Mouse (Mus musculus) neural tube, embryonic 10.5 days (tissue): Measurements from ENCODE around the gene Rfx8.
"Not testable (repeated sequence)": the region's sequence is repeated elsewhere in the genome, so short reads cannot be mapped to it uniquely, and the experiment has no call there.

ENCODE experiments used
- DNase-seq: peaks from one replicate; pipeline ENCODE4 v3.0.0-alpha.2; 2017; ENCODE audit warnings: low spot score; ENCODE audit errors: extremely low spot score

The Rfx8 gene

DNA sequence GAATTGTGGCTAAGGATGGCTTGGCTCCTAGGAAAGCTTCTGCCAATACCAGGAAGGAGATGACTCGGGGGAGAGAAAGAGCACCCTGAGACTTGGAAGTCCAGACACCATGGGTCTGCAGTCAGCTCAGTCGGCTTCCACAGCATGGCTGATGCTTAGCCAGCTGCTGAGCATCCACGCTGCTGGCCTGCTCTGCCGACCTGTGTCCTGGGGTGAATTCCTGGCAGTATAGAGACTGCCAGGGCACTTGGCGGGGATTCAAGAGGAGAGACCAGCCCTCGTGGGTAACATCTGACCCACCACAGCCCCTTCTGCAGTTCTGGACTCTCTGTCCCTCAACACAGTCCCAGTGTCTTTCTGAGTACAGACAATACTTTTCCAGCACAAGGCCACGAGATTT, 26.0 kb downstream of the Rfx8 start:
- no peak for DNase-seq

- no peak for DNase-seq
Measured at GRCm38 (mm10) chr1:39691974-39692373, 28.8 kb downstream of the Rfx8 start.

DNA sequence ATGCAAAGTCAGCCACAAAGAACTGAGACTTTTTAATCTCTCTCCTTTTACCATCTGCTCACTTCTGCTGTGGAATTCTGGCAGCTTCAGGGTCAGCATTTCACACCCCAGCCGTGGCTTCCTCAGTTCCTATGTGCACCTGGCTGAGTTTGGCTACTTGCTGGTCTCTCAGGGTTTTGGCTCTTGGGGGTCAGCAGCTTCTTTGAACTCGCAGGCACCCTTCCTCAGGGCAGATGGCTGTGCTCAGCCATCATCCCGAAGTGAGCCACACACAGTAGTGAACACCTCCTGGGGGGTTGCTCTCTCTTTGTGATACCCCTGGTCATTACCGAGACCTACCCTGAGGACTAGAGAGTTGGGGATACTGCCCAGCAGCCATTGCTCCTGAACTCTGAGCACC, 29.7 kb downstream of the Rfx8 start:
- no peak for DNase-seq

- no peak for DNase-seq
Measured at GRCm38 (mm10) chr1:39688573-39688972, 32.2 kb downstream of the Rfx8 start.

GRCm38 (mm10) chr1:39687279-39687678, 33.5 kb downstream of the Rfx8 start:
- DNase-seq: no peak

- DNase-seq: peak; percentile 59
Measured at GRCm38 (mm10) chr1:39685841-39686240, 35.0 kb downstream of the Rfx8 start.

GRCm38 (mm10) chr1:39681638-39682037, 39.2 kb downstream of the Rfx8 start:
- no peak for DNase-seq

- DNase-seq: no peak
Measured at GRCm38 (mm10) chr1:39680546-39680945, 40.3 kb downstream of the Rfx8 start.

- no peak for DNase-seq
Measured at GRCm38 (mm10) chr1:39678883-39679282, 41.9 kb downstream of the Rfx8 start.

DNA sequence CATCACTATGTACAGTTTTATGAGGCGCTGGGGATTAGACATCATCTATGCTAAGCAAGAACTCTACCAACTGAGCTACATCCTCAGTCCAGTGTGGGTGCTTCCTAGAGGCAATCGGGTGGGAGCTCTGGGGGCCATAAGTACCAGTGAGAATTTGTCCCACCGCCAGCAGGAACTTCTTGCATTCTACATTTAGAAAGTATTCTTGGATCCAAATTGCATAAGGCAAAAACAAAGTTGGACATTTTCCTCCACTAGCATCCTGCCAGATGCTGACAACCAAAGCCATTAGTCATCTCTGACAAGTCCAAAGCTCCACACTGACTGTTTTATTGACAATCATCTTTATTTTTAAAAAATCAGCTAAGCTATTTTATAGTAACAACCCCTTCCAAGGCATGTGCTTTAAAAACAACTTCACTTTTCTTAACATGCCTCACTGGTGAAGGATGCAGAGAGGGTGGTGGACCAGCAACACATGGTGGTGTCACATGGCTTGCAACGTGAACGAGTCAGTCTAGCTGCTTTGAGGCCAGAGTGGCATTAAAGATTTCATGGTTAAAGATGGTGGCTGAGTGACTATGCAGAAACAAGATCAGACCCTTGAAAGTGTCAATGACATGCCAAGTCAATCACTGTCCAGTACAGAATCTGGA, 44.4 kb downstream of the Rfx8 start:
- DNase-seq: no peak

DNA sequence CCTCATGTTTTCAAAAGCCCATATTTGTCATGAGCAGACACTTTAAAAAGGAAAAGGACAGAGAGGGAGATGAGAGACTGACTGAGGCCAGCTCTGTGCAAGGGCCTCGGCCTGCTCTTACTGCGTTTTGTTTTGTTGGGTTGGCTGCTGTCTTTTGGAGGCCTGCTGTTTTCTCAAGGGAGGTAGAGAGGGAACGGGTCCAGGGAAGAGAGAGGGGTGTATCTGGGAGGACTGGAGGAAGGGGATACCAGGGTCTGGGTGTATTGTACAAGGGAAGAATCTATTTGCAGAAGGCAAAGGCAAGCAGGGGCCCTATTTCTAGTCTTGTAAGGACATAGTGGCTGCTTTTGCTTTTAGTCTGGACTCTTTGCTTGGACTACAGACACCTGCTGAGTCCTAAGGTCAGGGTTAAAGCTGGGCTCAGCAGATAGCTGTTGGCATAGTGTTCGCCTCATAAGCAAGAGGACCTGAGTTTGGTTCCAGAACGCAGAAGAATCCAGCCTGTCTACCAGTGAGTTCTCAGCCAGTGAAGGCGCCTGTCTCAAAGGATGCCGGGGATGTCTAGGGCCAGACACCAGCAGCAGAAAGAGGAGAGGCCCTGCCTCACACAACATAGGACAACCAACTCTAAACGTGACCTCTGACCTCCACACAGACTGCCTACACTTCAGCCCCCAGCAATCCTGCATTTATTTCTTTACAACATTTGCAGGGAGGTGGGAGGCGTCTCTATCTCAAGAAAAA, 48.3 kb downstream of the Rfx8 start:
- no peak for DNase-seq

DNA sequence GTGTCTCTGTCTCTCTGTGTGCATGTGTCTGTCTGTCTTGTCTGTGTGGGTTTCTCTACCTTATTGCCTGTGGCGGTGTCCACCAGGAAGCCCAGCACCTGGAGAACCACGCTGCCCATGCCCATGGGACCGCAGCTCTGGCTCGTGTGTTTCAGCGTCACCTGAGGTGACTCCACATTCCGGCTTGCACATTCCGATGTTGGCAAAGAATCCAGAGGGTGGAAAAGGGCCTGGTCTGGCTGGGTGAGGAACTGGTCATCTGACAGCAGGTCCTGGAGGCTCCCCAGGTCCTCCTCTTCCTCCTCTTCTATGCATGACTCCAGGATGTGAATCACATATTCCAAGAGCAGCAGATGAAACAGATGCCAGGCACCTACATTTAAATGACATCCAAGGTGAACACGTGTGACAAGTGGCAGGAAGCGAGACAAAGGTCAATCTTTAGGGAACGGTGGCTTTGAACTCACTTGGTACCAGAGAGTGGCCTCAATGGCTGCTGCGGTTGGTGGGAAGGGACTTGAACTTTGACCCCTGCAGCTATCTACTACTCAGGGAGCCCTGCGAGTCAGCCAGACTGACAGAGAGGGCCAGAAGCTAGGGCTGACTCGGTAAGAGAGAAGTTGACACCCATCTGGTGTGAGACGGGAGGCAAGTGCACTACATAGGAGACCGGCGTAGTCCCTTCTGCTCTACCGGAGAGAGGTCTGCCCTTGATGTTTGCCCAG, 50.4 kb downstream of the Rfx8 start:
- DNase-seq: no peak

DNA sequence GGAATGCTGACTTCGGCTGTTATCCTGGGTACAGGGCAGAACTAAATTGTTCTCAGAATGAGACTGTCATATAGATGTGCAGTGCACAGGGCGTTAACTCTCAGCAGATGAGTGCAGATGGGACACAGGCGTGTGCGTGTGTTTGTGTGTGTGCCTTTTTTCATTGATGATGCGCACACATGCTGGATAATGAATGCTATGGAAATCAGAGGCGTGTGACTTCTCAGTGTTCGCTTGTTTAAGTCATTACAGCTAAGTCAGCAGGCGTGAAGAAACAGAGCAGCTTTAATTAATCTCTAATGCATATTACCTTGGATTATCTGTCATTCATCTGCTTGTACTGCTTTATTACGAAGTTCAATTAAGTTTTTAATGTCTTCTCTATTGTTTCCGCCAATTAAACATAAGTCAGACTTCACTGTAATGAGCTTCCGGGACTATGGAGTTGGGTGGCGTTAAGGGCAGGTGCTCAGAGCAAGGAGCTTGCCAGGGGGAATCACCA, 54.0 kb downstream of the Rfx8 start:
- DNase-seq: no peak

- DNase-seq: no peak
Measured at GRCm38 (mm10) chr1:39664039-39664625, 56.7 kb downstream of the Rfx8 start.

DNA sequence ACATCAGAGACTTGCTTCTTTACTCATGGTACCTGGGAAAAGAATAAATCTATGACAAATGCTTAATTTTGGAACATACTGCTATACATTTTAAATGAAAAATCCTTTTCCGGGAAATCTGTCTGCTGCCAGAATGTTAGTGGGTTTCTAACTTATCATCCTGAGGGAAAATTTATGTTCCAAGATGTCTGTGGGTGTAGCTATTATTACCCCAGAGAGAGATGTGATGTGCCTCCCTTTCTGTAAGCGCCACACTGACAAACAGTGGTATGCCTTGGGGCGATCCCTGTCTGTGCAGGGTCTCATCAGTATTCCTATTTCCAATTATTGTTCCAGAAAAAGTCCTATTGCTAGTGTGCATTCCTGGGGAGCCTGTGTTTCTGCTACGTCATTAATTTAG, 57.7 kb downstream of the Rfx8 start:
- no peak for DNase-seq

- DNase-seq: no peak
Measured at GRCm38 (mm10) chr1:39656976-39657529, 63.7 kb downstream of the Rfx8 start.

DNA sequence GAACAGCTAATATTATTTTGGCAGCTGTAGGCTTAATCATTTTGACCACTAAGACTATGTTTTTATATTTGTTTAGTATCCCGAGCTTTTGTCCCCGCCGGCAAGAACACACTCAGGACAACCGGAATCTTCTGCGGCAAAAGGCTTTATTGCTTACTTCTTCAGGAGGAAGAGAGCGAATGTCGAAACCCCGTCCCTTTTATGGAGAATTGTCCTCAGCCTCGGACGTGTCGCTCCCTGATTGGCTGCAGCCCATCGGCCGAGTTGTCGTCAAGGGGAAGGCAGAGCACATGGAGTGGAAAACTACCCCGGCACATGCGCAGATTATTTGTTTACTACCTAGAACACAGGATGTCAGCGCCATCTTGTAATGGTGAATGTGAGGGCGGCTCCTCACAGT, 65.9 kb downstream of the Rfx8 start:
- DNase-seq: not testable (repeated sequence)

DNA sequence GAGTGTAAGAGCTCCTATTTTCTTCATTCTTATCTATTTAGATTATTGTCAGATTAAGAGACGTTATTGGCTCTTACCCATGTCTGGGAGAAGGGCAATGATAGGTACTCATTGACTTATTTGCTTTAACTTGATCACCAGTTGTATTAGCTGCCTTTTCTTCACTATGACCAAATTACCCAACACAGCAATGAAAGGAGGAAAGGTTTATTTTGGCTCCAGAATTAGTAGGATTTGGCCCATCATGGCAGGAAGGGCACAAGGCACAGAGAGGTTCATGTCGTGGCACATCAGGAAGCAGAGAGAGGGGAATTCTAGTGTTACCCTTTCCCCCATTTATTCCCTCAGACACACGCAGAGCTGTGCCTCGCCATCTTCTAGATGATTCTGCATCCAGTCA, 67.8 kb downstream of the Rfx8 start:
- no peak for DNase-seq

- no peak for DNase-seq
Measured at GRCm38 (mm10) chr1:39651241-39651548, 69.6 kb downstream of the Rfx8 start, which contains the start of gene Creg2. Creg2 (minus strand) TSS chr1:39651474.

- DNase-seq: peak; percentile 85
Measured at GRCm38 (mm10) chr1:39650435-39651240, 70.2 kb downstream of the Rfx8 start.
